Mouse (Mus musculus) MEL (cell line): ENCODE measurements around the gene Bpifc.
A peak's percentile ranks its signal among the peaks of the same experiment; 100 is the strongest.

Experiments
- CTCF ChIP-seq, 3 experiments: IDR thresholded peaks in 2 of 3; conservative IDR thresholded peaks in 1 of 3; 2 replicates each; pipeline ENCODE4 v1.5.1; 2011 to 2012; ENCODE audit warnings: low read length in 3 of 3, low read depth in 2 of 3, mild to moderate bottlenecking in 2 of 3, improper control_type of control experiment in 1 of 3, inconsistent platforms in 1 of 3, mixed read lengths in 1 of 3, moderate library complexity in 1 of 3; ENCODE audit not compliant: control insufficient read depth in 1 of 3, insufficient read depth in 1 of 3, poor library complexity in 1 of 3, severe bottlenecking in 1 of 3
- EP300 ChIP-seq, 2 experiments: IDR thresholded peaks; 2 replicates each; pipeline ENCODE4 v1.6.1; 2011; ENCODE audit warnings: improper control_type of control experiment in 2 of 2, low read length in 2 of 2, low read depth in 1 of 2, mild to moderate bottlenecking in 1 of 2
- MAX ChIP-seq: IDR thresholded peaks from 2 replicates; pipeline ENCODE4 v1.6.1; 2011; ENCODE audit warnings: low read length, improper control_type of control experiment
- MXI1 ChIP-seq: IDR thresholded peaks from 2 replicates; pipeline ENCODE4 v1.6.1; 2011; ENCODE audit warnings: mild to moderate bottlenecking, low read depth, low read length, improper control_type of control experiment
- RAD21 ChIP-seq: IDR thresholded peaks from 2 replicates; pipeline ENCODE4 v1.6.1; 2011; ENCODE audit warnings: mild to moderate bottlenecking, low read depth, low read length, improper control_type of control experiment
- TAL1 ChIP-seq: IDR thresholded peaks from 2 replicates; pipeline ENCODE4 v1.6.1; 2012; ENCODE audit warnings: mild to moderate bottlenecking, inconsistent platforms, low read length, moderate library complexity, mixed read lengths

DNA sequence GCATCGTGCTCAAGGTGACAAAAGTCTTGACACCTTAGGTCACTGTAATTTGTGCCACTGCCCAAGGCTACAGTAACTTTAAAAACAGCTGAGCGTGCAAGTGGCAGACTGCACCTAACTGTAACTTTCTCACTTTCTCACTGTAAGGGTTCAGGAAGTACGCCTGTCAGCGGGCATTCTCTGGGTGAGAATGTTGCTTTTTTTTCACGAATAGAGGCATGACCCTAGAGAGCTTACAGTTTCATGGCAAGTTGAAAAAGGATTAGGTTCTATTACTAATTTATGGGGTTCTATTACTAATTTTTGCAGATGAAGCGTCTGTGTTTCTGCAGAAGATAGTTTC is 10.8 kb upstream of the Bpifc start:
- no peak for TF ChIP-seq RAD21
- TF ChIP-seq MAX = no peak; the same call in 1 of the 2 replicates
- no peak for TF ChIP-seq TAL1
- TF ChIP-seq CTCF (IDR thresholded peaks at IDR 0.05 in 2 of 3, conservative IDR thresholded peaks at IDR 0.05 in 1 of 3; ENCODE audit: control insufficient read depth in 1 of 3, insufficient read depth in 1 of 3, low read depth in 2 of 3, low read length in 3 of 3, poor library complexity in 1 of 3, severe bottlenecking in 1 of 3) = no peak
- peak; percentile 6; the same call in 1 of the 2 replicates for TF ChIP-seq MXI1
- TF ChIP-seq EP300 (IDR thresholded peaks at IDR 0.05; ENCODE audit: low read depth in 1 of 2, low read length in 2 of 2) = peak in 1 of 2 experiments; percentile 49; a peak in 1 of 4 replicates
